In the genomic region with DNA sequence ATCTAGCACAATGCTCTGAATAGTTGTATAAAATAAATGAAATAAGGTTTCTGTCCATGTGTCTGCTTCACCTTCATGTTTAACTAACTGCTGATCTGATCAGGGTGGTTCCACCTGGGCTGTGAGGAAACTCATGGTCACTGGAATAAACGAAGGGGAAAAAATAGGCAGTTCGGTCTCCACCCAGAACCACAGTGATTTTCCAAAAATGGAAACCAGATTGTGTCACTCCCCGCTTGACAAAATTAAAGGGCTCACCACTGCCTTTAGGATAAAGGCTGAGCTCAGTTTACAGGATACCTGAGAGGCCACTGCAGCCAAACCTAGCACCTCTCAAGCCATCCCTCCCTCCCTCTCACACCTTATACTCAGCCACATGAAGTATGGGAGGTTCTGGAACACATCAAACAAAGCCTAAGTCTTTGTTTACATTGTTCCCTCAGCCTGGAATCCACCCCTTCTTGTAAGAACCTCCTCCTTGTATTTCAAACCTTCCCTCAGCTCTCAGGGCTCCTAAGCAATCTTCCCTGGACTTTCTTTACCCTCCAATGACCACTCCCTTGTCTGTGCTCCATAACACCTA, we compare ENCODE assay signal across 29 mouse cellular contexts. TPM values are rescaled to one million over a fixed set of nuclear protein-coding genes. Genes with fewer than 3 reads are reported as not detected.
DNase-seq lines count a peak whose midpoint lies in the region; ATAC-seq and TF ChIP-seq lines count a peak whose summit lies in the region.
"Had no signal": no experiment of that assay in that cellular context is flagged by ENCODE, and none has a peak within 500 bp of the region (broad histone marks: within the 10 kb centered on the region; RNA-seq: fewer than 3 reads in every experiment).

No protein-coding gene starts in this region.

- 0 out of 2 replicates have a peak, but pooled peaks have one; percentile 15 for ATAC-seq in stomach, embryonic 16.5 days (ENCODE audit: insufficient read depth, low FRiP score)
- ATAC-seq in stomach, postnatal 0 days (ENCODE audit: low FRiP score, low TSS enrichment), result no peak
- ATAC-seq: forebrain, embryonic 15.5 days; intestine, embryonic 16.5 days; midbrain, embryonic 15.5 days had no signal

- peak; percentile 42 to 48 for DNase-seq in cerebellum, postnatal 25 days
- no peak for DNase-seq in cerebellum, adult 8-10 months
- DNase-seq in lung, adult 18-20 months, result peak; percentile 72 to 80
- no peak for DNase-seq in lung, postnatal 4 days
- no peak for DNase-seq in stomach, postnatal 0 days (ENCODE audit: low spot score)
- DNase-seq in kidney, postnatal 4 days, result no peak
- DNase-seq: adrenal gland, adult 2 months; adrenal gland, postnatal 36 days; B cell, adult 2 months; cerebellum, postnatal 10 days; heart, adult 2 months; heart, postnatal 4 days; kidney, adult 8-10 months; layer of hippocampus, adult 9-11 months; right cerebral cortex, postnatal 4 days; thymus, postnatal 4 days had no signal

- TF ChIP-seq EP300 in stomach, postnatal 0 days (optimal IDR thresholded peaks at IDR 0.05), result no peak

- no peak for TF ChIP-seq CTCF in stomach, postnatal 0 days (IDR thresholded peaks at IDR 0.05; ENCODE audit: low read depth)

- H3K4me2 ChIP-seq in stomach, embryonic 16.5 days (ENCODE audit: low read depth, low read length), result no peak overlapping the region
- no peak overlapping the region for H3K4me2 ChIP-seq in stomach, postnatal 0 days (replicated peaks; ENCODE audit: low read depth)
- H3K4me2 ChIP-seq: embryonic facial prominence, embryonic 12.5 days; forebrain, embryonic 15.5 days; heart, embryonic 12.5 days; hindbrain, embryonic 13.5 days; limb, embryonic 13.5 days; liver, embryonic 11.5 days; midbrain, embryonic 15.5 days had no signal

- 56% methylated on average over 3 of the region's 3 CpGs for WGBS in stomach, embryonic 16.5 days
- WGBS in stomach, postnatal 0 days, result 46% methylated on average over 3 of the region's 3 CpGs

- H3K4me3 ChIP-seq in stomach, embryonic 16.5 days (replicated peaks; ENCODE audit: low read length), result no peak overlapping the region
- H3K4me3 ChIP-seq in stomach, postnatal 0 days (ENCODE audit: low read depth, low read length), result no peak overlapping the region
- H3K4me3 ChIP-seq: embryonic facial prominence, embryonic 12.5 days; forebrain, embryonic 10.5 days; forebrain, embryonic 15.5 days; heart, adult 2 months; heart, embryonic 12.5 days; hindbrain, embryonic 13.5 days; limb, embryonic 13.5 days; midbrain, embryonic 10.5 days; midbrain, embryonic 15.5 days had no signal

- H3K4me1 ChIP-seq in stomach, embryonic 16.5 days (ENCODE audit: control insufficient read depth, insufficient read depth, low read length), result peaks cover 9% of the 10 kb centered on the region
- H3K4me1 ChIP-seq in stomach, postnatal 0 days (replicated peaks; ENCODE audit: control insufficient read depth, insufficient read depth), result no peaks in the 10 kb centered on the region

- no peak overlapping the region for H3K9ac ChIP-seq in stomach, embryonic 16.5 days (ENCODE audit: low read length)
- no peak overlapping the region for H3K9ac ChIP-seq in stomach, postnatal 0 days (ENCODE audit: low read length)
- H3K9ac ChIP-seq: embryonic facial prominence, embryonic 12.5 days; forebrain, embryonic 15.5 days; heart, embryonic 12.5 days; hindbrain, embryonic 13.5 days; limb, embryonic 13.5 days; midbrain, embryonic 15.5 days had no signal

- H3K36me3 ChIP-seq in stomach, embryonic 16.5 days (ENCODE audit: control insufficient read depth, insufficient read depth, low read length), result no peaks in the 10 kb centered on the region
- H3K36me3 ChIP-seq in stomach, postnatal 0 days (ENCODE audit: control insufficient read depth, insufficient read depth, low read length), result no peaks in the 10 kb centered on the region

- no peak overlapping the region for H3K27ac ChIP-seq in stomach, embryonic 16.5 days (ENCODE audit: low read length)
- no peak overlapping the region for H3K27ac ChIP-seq in stomach, postnatal 0 days (replicated peaks)
- H3K27ac ChIP-seq: embryonic facial prominence, embryonic 12.5 days; forebrain, embryonic 10.5 days; forebrain, embryonic 15.5 days; heart, adult 2 months; hindbrain, embryonic 13.5 days; kidney, postnatal 0 days; limb, embryonic 13.5 days; midbrain, embryonic 10.5 days; midbrain, embryonic 15.5 days had no signal

- no peaks in the 10 kb centered on the region for H3K27me3 ChIP-seq in stomach, embryonic 16.5 days (ENCODE audit: control insufficient read depth, insufficient read depth, low read length)
- no peaks in the 10 kb centered on the region for H3K27me3 ChIP-seq in stomach, postnatal 0 days (ENCODE audit: control insufficient read depth, insufficient read depth, low read length)
- H3K27me3 ChIP-seq: embryonic facial prominence, embryonic 12.5 days; forebrain, embryonic 15.5 days; heart, embryonic 12.5 days; hindbrain, embryonic 13.5 days; limb, embryonic 13.5 days; midbrain, embryonic 15.5 days had no signal

- H3K9me3 ChIP-seq in stomach, embryonic 16.5 days (replicated peaks; ENCODE audit: control insufficient read depth, low read length), result no peaks in the 10 kb centered on the region
- H3K9me3 ChIP-seq in stomach, postnatal 0 days (ENCODE audit: control insufficient read depth, low read length), result no peaks in the 10 kb centered on the region
- H3K9me3 ChIP-seq: embryonic facial prominence, embryonic 12.5 days; forebrain, embryonic 10.5 days; forebrain, embryonic 15.5 days; heart, embryonic 12.5 days; hindbrain, embryonic 13.5 days; limb, embryonic 13.5 days; midbrain, embryonic 10.5 days; midbrain, embryonic 15.5 days had no signal

RNA-seq across cellular contexts. Expression of a gene that starts 5.2 kb away (rescaled TPM):
- 36.2 and 38.7 TPM in 2 replicates for polyA plus RNA-seq in stomach, embryonic 16.5 days (2015; fragmentation: Nextera tagmentation; extraction: Ambion mirVana)
- 16.6 and 18.5 TPM in 2 replicates for polyA plus RNA-seq in stomach, postnatal 0 days (2015; fragmentation: Nextera tagmentation; extraction: Ambion mirVana)

RNA-seq across cellular contexts. Expression of a gene that starts 22.1 kb away (rescaled TPM):
- polyA plus RNA-seq in stomach, embryonic 16.5 days (2015; fragmentation: Nextera tagmentation; extraction: Ambion mirVana), result 43.3 and 48.7 TPM in 2 replicates
- 79.7 and 91.0 TPM in 2 replicates for polyA plus RNA-seq in stomach, postnatal 0 days (2015; fragmentation: Nextera tagmentation; extraction: Ambion mirVana)

RNA-seq across cellular contexts. Expression of a gene that starts 23.7 kb away (rescaled TPM):
- polyA plus RNA-seq in stomach, embryonic 16.5 days (2015; fragmentation: Nextera tagmentation; extraction: Ambion mirVana), result 10.8 and 15.1 TPM in 2 replicates
- polyA plus RNA-seq in stomach, postnatal 0 days (2015; fragmentation: Nextera tagmentation; extraction: Ambion mirVana), result 2.7 and 5.4 TPM in 2 replicates
- polyA plus RNA-seq: neural tube, embryonic 11.5 days had no signal

RNA-seq across cellular contexts. Expression of a gene that starts 57.1 kb away (rescaled TPM):
- polyA plus RNA-seq in stomach, embryonic 16.5 days (2015; fragmentation: Nextera tagmentation; extraction: Ambion mirVana), result 29.4 and 29.7 TPM in 2 replicates
- polyA plus RNA-seq in stomach, postnatal 0 days (2015; fragmentation: Nextera tagmentation; extraction: Ambion mirVana), result 14.5 TPM in 2 replicates

Comparison
In these comparisons a context has a peak if more than half of its experiments do, and no peak if none do; other contexts are left out.
1. DNase-seq: peak in cerebellum, postnatal 25 days (2 of 2) and lung, adult 18-20 months (2 of 2); none in cerebellum, adult 8-10 months (single experiment), lung, postnatal 4 days (0 of 2), stomach, postnatal 0 days (single experiment) and kidney, postnatal 4 days (0 of 2).